Mouse (Mus musculus): Measurements from ENCODE around the gene Trim67.

DNA sequence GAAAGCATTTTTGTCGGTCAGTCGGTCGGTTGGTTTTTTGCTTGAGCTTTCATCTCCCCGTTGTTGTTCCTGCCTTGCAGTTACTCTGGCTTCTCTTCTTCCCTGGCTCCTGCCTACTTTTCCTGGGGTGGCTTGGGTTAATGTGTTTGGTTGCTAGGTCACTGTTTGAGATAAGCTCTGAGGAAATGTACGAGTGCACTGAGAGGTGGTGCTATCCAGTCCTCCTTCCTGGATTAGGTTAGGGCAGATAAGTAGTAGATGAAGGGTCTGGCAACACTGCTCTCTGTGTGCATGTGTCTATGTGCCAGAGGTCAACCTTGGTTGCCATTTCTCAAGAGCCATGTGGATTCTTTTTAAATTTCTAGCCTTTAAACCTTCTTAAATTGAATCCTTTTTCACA is 79.8 kb downstream of the Trim67 start:
- TF ChIP-seq MAFK (IDR thresholded peaks at IDR 0.05; ENCODE audit: insufficient read depth, low read depth, low read length) (no peak), HCFC1 (IDR thresholded peaks at IDR 0.05; ENCODE audit: borderline replicate concordance, insufficient read depth, low read length) (no peak), CHD2 (IDR thresholded peaks at IDR 0.05; ENCODE audit: low read depth, low read length) (no peak), ZNF384 (IDR thresholded peaks at IDR 0.05; ENCODE audit: low read depth, low read length) (no peak), ZC3H11A (IDR thresholded peaks at IDR 0.05; ENCODE audit: borderline replicate concordance, low read depth, low read length) (no peak)

Data from ES-E14 (cell line).